Mouse (Mus musculus): ENCODE results near the gene Acin1.

GRCm38 (mm10) chr14:54616226-54616825 is 70.4 kb downstream of the Acin1 start:
- no peak for TF ChIP-seq CTCF (IDR thresholded peaks at IDR 0.05; ENCODE audit: low read depth)
- no peak for TF ChIP-seq EP300 (IDR thresholded peaks at IDR 0.05; ENCODE audit: low read depth)

Measured in heart, postnatal 0 days (tissue).